Mouse (Mus musculus) heart, postnatal 0 days (tissue): ENCODE measurements around the gene Prdm12.

ENCODE experiments used
- CTCF ChIP-seq: IDR thresholded peaks from 2 replicates; pipeline ENCODE4 v1.5.1; 2016; ENCODE audit warnings: antibody characterized with exemption, control low read depth, low read depth
- EP300 ChIP-seq: IDR thresholded peaks from 2 replicates; pipeline ENCODE4 v1.6.1; 2016; ENCODE audit warnings: antibody characterized with exemption, low read depth

- TF ChIP-seq CTCF (no peak), EP300 (no peak)
Observed at GRCm38 (mm10) chr2:31641508-31641830, 1.6 kb downstream of the Prdm12 start.
